Mouse (Mus musculus): ENCODE measurements around the gene Ankrd17.

Ankrd17 gene

GRCm38 (mm10) chr5:90222937-90223336 is 143.4 kb downstream of the Ankrd17 start:
- Histone ChIP-seq H3K4me3 (replicated peaks; ENCODE audit: low read length) (peak overlapping the region; percentile 95), H3K4me1 (replicated peaks; ENCODE audit: low read depth, low read length) (peaks cover 55% of the 10 kb centered on the region), H3K36me3 (ENCODE audit: insufficient read depth, low read length) (peaks cover 55% of the 10 kb centered on the region), H3K9me3 (ENCODE audit: low read length) (no peaks in the 10 kb centered on the region), H3K27me3 (ENCODE audit: insufficient read depth, low read length) (no peaks in the 10 kb centered on the region)
- TF ChIP-seq POU5F1 (IDR thresholded peaks at IDR 0.05; ENCODE audit: borderline replicate concordance, low read length) (no peak), CTCF (conservative IDR thresholded peaks at IDR 0.05; ENCODE audit: low read length) (no peak), NANOG (IDR thresholded peaks at IDR 0.05; ENCODE audit: borderline replicate concordance, low read length) (no peak)

GRCm38 (mm10) chr5:90217791-90218190 is 148.6 kb downstream of the Ankrd17 start:
- TF ChIP-seq NANOG (IDR thresholded peaks at IDR 0.05; ENCODE audit: borderline replicate concordance, low read length): no peak
- no peak for TF ChIP-seq POU5F1 (IDR thresholded peaks at IDR 0.05; ENCODE audit: borderline replicate concordance, low read length)

GRCm38 (mm10) chr5:90217226-90217625 is 149.2 kb downstream of the Ankrd17 start:
- TF ChIP-seq POU5F1 (IDR thresholded peaks at IDR 0.05; ENCODE audit: borderline replicate concordance, low read length): no peak
- no peak for TF ChIP-seq CTCF (conservative IDR thresholded peaks at IDR 0.05; ENCODE audit: low read length)
- no peak for TF ChIP-seq NANOG (IDR thresholded peaks at IDR 0.05; ENCODE audit: borderline replicate concordance, low read length)
- no peaks in the 10 kb centered on the region for H3K27me3 ChIP-seq (ENCODE audit: insufficient read depth, low read length)
- H3K36me3 ChIP-seq (ENCODE audit: insufficient read depth, low read length): peaks cover 78% of the 10 kb centered on the region
- peaks cover 38% of the 10 kb centered on the region for H3K4me1 ChIP-seq (replicated peaks; ENCODE audit: low read depth, low read length)
- no peak overlapping the region for H3K4me3 ChIP-seq (replicated peaks; ENCODE audit: low read length)
- no peaks in the 10 kb centered on the region for H3K9me3 ChIP-seq (ENCODE audit: low read length)

More at GRCm38 (mm10) chr5:90217791-90218190, 148.6 kb downstream of the Ankrd17 start:
- Histone ChIP-seq H3K27me3 (ENCODE audit: insufficient read depth, low read length) (no peaks in the 10 kb centered on the region), H3K4me3 (replicated peaks; ENCODE audit: low read length) (no peak overlapping the region), H3K36me3 (ENCODE audit: insufficient read depth, low read length) (peaks cover 78% of the 10 kb centered on the region), H3K4me1 (replicated peaks; ENCODE audit: low read depth, low read length) (peaks cover 44% of the 10 kb centered on the region), H3K9me3 (ENCODE audit: low read length) (no peaks in the 10 kb centered on the region)

- peaks cover 44% of the 10 kb centered on the region for H3K36me3 ChIP-seq (ENCODE audit: insufficient read depth, low read length)
- peaks cover 3% of the 10 kb centered on the region for H3K4me1 ChIP-seq (replicated peaks; ENCODE audit: low read depth, low read length)
- no peaks in the 10 kb centered on the region for H3K27me3 ChIP-seq (ENCODE audit: insufficient read depth, low read length)
- H3K4me3 ChIP-seq (replicated peaks; ENCODE audit: low read length): no peak overlapping the region
- no peaks in the 10 kb centered on the region for H3K9me3 ChIP-seq (ENCODE audit: low read length)
- TF ChIP-seq NANOG (IDR thresholded peaks at IDR 0.05; ENCODE audit: borderline replicate concordance, low read length) (no peak), CTCF (conservative IDR thresholded peaks at IDR 0.05; ENCODE audit: low read length) (no peak)
These were observed 153.0 kb downstream of the Ankrd17 start for GRCm38 (mm10) chr5:90213356-90213755.

- peaks cover 13% of the 10 kb centered on the region for H3K4me1 ChIP-seq (replicated peaks; ENCODE audit: low read depth, low read length)
- H3K4me3 ChIP-seq (replicated peaks; ENCODE audit: low read length): no peak overlapping the region
- TF ChIP-seq POU5F1 (IDR thresholded peaks at IDR 0.05; ENCODE audit: borderline replicate concordance, low read length) (no peak), CTCF (conservative IDR thresholded peaks at IDR 0.05; ENCODE audit: low read length) (peak; percentile 91)
- peaks cover 7% of the 10 kb centered on the region for H3K27me3 ChIP-seq (ENCODE audit: insufficient read depth, low read length)
- no peaks in the 10 kb centered on the region for H3K9me3 ChIP-seq (ENCODE audit: low read length)
- H3K36me3 ChIP-seq (ENCODE audit: insufficient read depth, low read length): no peaks in the 10 kb centered on the region
These were observed 163.2 kb downstream of the Ankrd17 start for GRCm38 (mm10) chr5:90203168-90203567.

GRCm38 (mm10) chr5:90202447-90203117 is 163.8 kb downstream of the Ankrd17 start:
- Histone ChIP-seq H3K4me3 (replicated peaks; ENCODE audit: low read length) (no peak overlapping the region), H3K36me3 (ENCODE audit: insufficient read depth, low read length) (no peaks in the 10 kb centered on the region), H3K9me3 (ENCODE audit: low read length) (no peaks in the 10 kb centered on the region), H3K4me1 (replicated peaks; ENCODE audit: low read depth, low read length) (peaks cover 13% of the 10 kb centered on the region), H3K27me3 (ENCODE audit: insufficient read depth, low read length) (peaks cover 7% of the 10 kb centered on the region)
- no peak for TF ChIP-seq NANOG (IDR thresholded peaks at IDR 0.05; ENCODE audit: borderline replicate concordance, low read length)
- TF ChIP-seq POU5F1 (IDR thresholded peaks at IDR 0.05; ENCODE audit: borderline replicate concordance, low read length): no peak
- no peak for TF ChIP-seq CTCF (conservative IDR thresholded peaks at IDR 0.05; ENCODE audit: low read length)

- Histone ChIP-seq H3K36me3 (ENCODE audit: insufficient read depth, low read length) (no peaks in the 10 kb centered on the region), H3K9me3 (ENCODE audit: low read length) (no peaks in the 10 kb centered on the region), H3K27me3 (ENCODE audit: insufficient read depth, low read length) (peaks cover 7% of the 10 kb centered on the region), H3K4me1 (replicated peaks; ENCODE audit: low read depth, low read length) (peaks cover 13% of the 10 kb centered on the region), H3K4me3 (replicated peaks; ENCODE audit: low read length) (no peak overlapping the region)
- no peak for TF ChIP-seq NANOG (IDR thresholded peaks at IDR 0.05; ENCODE audit: borderline replicate concordance, low read length)
- TF ChIP-seq POU5F1 (IDR thresholded peaks at IDR 0.05; ENCODE audit: borderline replicate concordance, low read length): no peak
These were observed 166.3 kb downstream of the Ankrd17 start for GRCm38 (mm10) chr5:90199922-90200632.

GRCm38 (mm10) chr5:90194831-90195230 is 171.5 kb downstream of the Ankrd17 start:
- Histone ChIP-seq H3K4me1 (replicated peaks; ENCODE audit: low read depth, low read length) (peaks cover 3% of the 10 kb centered on the region), H3K4me3 (replicated peaks; ENCODE audit: low read length) (no peak overlapping the region), H3K36me3 (ENCODE audit: insufficient read depth, low read length) (no peaks in the 10 kb centered on the region), H3K9me3 (ENCODE audit: low read length) (no peaks in the 10 kb centered on the region), H3K27me3 (ENCODE audit: insufficient read depth, low read length) (no peaks in the 10 kb centered on the region)
- TF ChIP-seq POU5F1 (IDR thresholded peaks at IDR 0.05; ENCODE audit: borderline replicate concordance, low read length): no peak
- TF ChIP-seq CTCF (conservative IDR thresholded peaks at IDR 0.05; ENCODE audit: low read length): peak; percentile 38

GRCm38 (mm10) chr5:90182782-90183181 is 183.6 kb downstream of the Ankrd17 start:
- Histone ChIP-seq H3K4me1 (replicated peaks; ENCODE audit: low read depth, low read length) (no peaks in the 10 kb centered on the region), H3K27me3 (ENCODE audit: insufficient read depth, low read length) (no peaks in the 10 kb centered on the region), H3K9me3 (ENCODE audit: low read length) (no peaks in the 10 kb centered on the region), H3K36me3 (ENCODE audit: insufficient read depth, low read length) (no peaks in the 10 kb centered on the region), H3K4me3 (replicated peaks; ENCODE audit: low read length) (no peak overlapping the region)
- no peak for TF ChIP-seq POU5F1 (IDR thresholded peaks at IDR 0.05; ENCODE audit: borderline replicate concordance, low read length)

All from E14TG2a.4 (cell line).